Mouse (Mus musculus): Measurements from ENCODE around the gene Olfr523. TPM values are rescaled to one million over a fixed set of nuclear protein-coding genes. Genes with fewer than 3 reads are reported as not detected.

The Olfr523 gene
- total RNA-seq, 2 experiments from 2014 or later, result not detected

DNA sequence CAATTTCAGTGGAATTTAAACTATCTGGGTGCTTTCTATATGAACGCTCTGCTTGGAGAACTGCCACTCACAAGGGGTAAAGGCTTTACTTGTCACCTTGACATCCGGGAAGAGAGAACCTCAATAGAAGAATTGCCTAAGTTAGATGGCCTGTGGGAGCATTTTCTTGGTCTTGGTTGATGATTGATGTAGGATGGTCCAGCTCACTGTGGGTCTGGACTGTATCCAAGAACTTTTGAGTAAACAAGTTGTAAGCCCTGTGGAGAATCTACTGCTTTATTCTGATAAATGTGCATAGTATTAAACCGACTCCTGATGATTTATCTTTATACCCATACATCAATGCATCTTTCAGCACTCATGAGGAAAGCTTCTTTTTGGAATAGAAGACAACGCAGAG, 3.6 kb upstream of the Olfr523 start:
- intact Hi-C loops (cut with DNase I; ENCODE audit: low total_unique reads), result no loop called here

GRCm38 (mm10) chr7:140170863-140171262, 2.2 kb upstream of the Olfr523 start:
- intact Hi-C loops (cut with DNase I; ENCODE audit: low total_unique reads), result no loop called here
- no peak for DNase-seq

More for the DNA sequence above, 3.6 kb upstream of the Olfr523 start:
- no peak for DNase-seq

- intact Hi-C loops (cut with DNase I; ENCODE audit: low total_unique reads), result no loop called here
- DNase-seq, result no peak
Observed at GRCm38 (mm10) chr7:140179176-140179575, 6.2 kb downstream of the Olfr523 start.

DNA sequence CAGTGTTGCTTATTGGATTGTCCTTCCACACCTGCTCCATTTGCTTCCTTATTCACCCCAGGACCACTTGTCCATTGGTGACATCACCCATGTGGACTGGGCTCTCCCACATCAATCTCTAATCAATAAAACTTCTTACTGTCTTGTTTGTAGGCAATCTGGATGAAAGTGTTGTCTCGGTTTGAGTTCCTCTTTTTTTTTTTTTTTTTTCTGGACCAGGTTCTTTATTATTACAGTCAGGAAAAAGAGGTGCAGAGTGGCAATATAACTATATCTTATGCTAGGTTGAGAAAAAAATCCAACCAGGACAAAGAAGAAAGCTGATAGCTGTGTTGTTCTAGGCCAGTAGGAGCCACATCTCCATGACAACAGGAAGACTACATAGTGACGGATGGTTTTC, 7.7 kb downstream of the Olfr523 start:
- DNase-seq, result no peak
- intact Hi-C loops (cut with DNase I; ENCODE audit: low total_unique reads), result no loop called here

DNA sequence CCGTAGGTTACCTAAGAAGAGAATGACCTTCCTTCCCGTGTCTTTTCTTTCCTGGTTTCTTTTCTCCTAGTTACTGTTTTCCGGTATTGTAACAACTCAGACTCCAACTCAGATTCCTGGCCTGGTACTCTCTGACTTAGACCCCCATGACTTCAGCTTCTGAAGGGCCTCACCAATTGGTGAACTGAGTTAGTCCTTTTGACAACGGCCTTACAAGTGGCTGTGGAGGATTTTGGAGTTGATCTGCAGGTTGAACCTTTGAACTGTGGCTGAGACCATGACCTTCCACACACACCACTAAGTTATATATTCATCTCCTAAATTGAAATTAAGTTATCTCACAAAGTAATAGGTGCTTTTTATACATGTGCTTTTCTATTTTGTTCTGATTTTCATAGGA, 11.2 kb downstream of the Olfr523 start:
- intact Hi-C loops (cut with DNase I; ENCODE audit: low total_unique reads), result no loop called here
- DNase-seq, result no peak

- intact Hi-C loops (cut with DNase I; ENCODE audit: low total_unique reads), result no loop called here
- no peak for DNase-seq
Observed at GRCm38 (mm10) chr7:140186646-140187620, 13.9 kb downstream of the Olfr523 start.

GRCm38 (mm10) chr7:140187721-140188390, 14.8 kb downstream of the Olfr523 start:
- no peak for DNase-seq
- intact Hi-C loops (cut with DNase I; ENCODE audit: low total_unique reads), result no loop called here

- DNase-seq, result no peak
- intact Hi-C loops (cut with DNase I; ENCODE audit: low total_unique reads), result no loop called here
Observed at GRCm38 (mm10) chr7:140188391-140189328, 15.6 kb downstream of the Olfr523 start.

- intact Hi-C loops (cut with DNase I; ENCODE audit: low total_unique reads), result no loop called here
- DNase-seq, result no peak
Observed at GRCm38 (mm10) chr7:140190435-140190834, 17.4 kb downstream of the Olfr523 start.

GRCm38 (mm10) chr7:140192445-140192844, 19.4 kb downstream of the Olfr523 start:
- intact Hi-C loops (cut with DNase I; ENCODE audit: low total_unique reads), result no loop called here
- DNase-seq, result no peak

DNA sequence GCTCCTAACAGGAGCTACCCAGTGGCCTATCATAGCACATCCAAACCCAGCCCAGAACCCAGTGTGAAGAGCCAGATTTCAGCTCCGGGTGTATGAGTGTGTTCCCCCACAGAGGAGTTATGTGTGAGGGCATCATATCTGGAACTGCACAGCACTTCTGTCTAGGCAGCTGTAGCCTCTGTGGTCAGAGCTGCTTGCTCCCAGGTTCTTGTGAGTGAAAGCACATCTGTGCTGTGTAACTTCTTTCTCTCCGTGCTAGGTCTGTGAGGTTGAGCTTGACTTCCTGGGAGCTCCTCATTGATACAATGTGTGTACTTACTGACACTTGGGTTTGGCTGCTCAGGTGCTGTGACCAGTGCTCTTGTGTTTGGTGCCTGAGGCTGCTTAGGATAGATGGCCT, 19.8 kb downstream of the Olfr523 start:
- intact Hi-C loops (cut with DNase I; ENCODE audit: low total_unique reads), result no loop called here
- DNase-seq, result no peak

DNA sequence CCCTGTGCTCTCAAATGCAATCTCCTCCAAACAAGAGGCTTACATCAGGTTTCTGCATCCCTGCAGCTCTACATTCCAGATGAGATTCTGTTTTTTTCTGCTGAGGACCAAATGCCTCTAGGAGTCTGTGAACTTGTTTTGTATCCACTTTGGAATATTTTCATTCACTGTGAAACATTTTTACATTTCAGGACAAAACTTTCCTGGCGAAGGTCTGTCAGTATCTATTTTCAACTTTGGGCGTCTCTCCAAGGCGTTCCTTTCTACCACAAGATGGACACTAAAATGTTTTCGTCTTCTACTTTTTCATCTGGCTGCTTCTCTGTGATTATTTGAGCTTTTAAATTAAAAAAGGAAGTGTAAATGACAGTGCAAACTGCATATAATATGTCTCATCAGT, 21.0 kb downstream of the Olfr523 start:
- DNase-seq, result no peak
- intact Hi-C loops (cut with DNase I; ENCODE audit: low total_unique reads), result no loop called here

- intact Hi-C loops (cut with DNase I; ENCODE audit: low total_unique reads), result no loop called here
- no peak for DNase-seq
Observed at GRCm38 (mm10) chr7:140196002-140196401, 23.0 kb downstream of the Olfr523 start.

- intact Hi-C loops (cut with DNase I; ENCODE audit: low total_unique reads), result no loop called here
- DNase-seq, result no peak
Observed at GRCm38 (mm10) chr7:140201090-140201489, 28.1 kb downstream of the Olfr523 start.

- no peak for DNase-seq
- intact Hi-C loops (cut with DNase I; ENCODE audit: low total_unique reads), result no loop called here
Observed at GRCm38 (mm10) chr7:140205864-140206263, 32.8 kb downstream of the Olfr523 start, which contains the start of gene Olfr524. Olfr524 (minus strand) TSS chr7:140205964.

- no peak for DNase-seq
- intact Hi-C loops (cut with DNase I; ENCODE audit: low total_unique reads), result no loop called here
Observed at GRCm38 (mm10) chr7:140206904-140207303, 33.9 kb downstream of the Olfr523 start.

DNA sequence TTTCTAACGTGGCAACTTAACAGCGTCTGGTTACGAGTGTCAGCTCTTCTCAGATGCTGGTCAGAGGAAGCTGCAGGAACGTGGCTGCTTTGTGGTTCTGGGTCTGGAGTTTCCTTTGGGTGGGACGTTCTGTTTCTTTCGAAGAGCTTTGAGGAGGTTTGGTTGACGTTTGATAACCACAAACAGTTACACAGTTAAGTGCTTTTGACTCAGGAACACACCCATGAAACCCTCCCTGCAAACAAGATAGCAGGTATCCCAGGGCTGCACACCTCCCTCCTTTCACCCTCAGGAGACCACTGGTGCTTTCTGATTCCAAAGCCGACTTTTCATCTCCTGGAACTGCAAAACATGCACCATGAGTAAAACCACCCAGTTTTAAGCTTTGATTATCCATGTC, 35.1 kb downstream of the Olfr523 start:
- intact Hi-C loops (cut with DNase I; ENCODE audit: low total_unique reads), result no loop called here
- no peak for DNase-seq

DNA sequence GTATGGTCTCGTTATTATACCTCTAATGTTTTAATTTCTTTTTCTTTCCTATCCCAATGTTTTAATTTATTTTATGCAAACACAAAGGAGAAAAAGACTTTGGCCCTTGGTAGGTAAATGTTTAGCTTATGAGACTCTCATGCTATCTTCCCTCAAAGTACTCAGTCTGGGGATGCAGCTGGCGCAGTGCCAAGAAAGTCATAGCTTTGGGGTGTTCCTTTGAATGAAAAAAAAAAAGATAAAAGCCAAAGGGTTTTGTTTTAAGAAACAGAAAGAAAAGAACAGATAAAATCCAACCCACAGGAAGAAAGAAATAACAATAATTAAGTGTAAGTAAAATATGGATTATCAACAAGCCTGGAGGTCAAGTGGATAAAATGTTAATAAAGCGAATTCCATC, 35.7 kb downstream of the Olfr523 start:
- intact Hi-C loops (cut with DNase I; ENCODE audit: low total_unique reads), result no loop called here
- DNase-seq, result no peak

DNA sequence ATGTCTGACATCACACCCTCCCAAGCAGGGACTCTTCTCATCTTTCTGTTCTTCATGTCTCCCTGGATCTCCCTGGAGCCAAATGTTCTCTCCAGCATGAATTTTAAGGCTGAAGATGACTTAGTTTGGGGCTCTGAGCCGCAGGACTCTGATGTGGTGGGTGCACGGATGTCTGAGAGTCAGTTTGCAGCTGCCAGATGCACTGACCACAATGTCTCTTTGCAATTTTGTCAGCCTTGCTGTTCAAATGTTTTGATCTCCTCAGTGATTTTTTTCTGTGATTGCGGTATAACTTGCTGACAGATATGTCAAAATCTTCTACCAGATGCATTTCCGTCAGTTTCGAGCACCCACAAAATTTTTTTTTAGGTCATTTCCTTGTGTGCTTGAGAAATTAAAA, 40.8 kb downstream of the Olfr523 start:
- no peak for DNase-seq
- intact Hi-C loops (cut with DNase I; ENCODE audit: low total_unique reads), result no loop called here

DNA sequence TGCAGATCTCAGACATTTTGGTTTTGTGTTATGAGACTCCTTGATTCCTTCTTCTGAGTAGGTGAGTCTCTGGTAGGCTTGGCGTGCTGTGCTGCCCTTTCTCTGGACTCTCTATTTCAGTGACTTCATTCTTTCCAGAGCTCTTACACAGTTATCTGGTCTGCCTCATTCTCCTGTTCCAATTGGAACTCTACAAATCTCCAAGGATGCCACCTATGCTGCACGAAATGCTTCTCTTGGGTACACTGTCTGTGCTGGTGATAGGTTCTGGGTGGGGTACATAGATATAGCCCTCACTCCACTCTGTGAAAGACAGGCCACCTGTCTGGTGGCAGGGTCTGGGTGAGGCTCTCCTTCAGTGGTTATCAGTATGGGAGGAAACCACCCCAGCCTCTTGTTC, 45.0 kb downstream of the Olfr523 start, which contains the start of gene Cd163l1:
Gene Cd163l1, plus strand, starts transcription at position 301 of the 400 bp plus-strand sequence.
- no peak for DNase-seq
- intact Hi-C loops (cut with DNase I; ENCODE audit: low total_unique reads), result no loop called here

All from gastrocnemius, postnatal 14 days (tissue).